Mouse (Mus musculus) brown adipose tissue, adult 24 weeks (tissue): ENCODE measurements around the gene Zfp882. TPM values are rescaled to one million over a fixed set of nuclear protein-coding genes. Genes with fewer than 3 reads are reported as not detected.
"Not testable (repeated sequence)": the region's sequence is repeated elsewhere in the genome, so short reads cannot be mapped to it uniquely, and the experiment has no call there.

ENCODE experiments used
- H3K27ac ChIP-seq: fragments of 200-500 bp; replicated peaks from 2 replicates; pipeline ENCODE4 v1.5.1; 2012; ENCODE audit warnings: low read depth, mild to moderate bottlenecking, low read length
- H3K4me1 ChIP-seq: fragments of 200-500 bp; 2 replicates; pipeline ENCODE4 v1.6.1; 2012; ENCODE audit warnings: low read length, mixed read lengths; ENCODE audit not compliant: control insufficient read depth, insufficient read depth, insufficient read length
- H3K4me3 ChIP-seq: fragments of 200-500 bp; 2 replicates; pipeline ENCODE4 v1.5.1; 2012; ENCODE audit warnings: low read depth, mild to moderate bottlenecking, low read length, moderate library complexity; ENCODE audit not compliant: insufficient read depth
- polyA plus RNA-seq: library from polyadenylated mRNA; stranded (reverse); fragments of >200 nt; gene quantifications from 2 replicates; pipeline ENCODE4 v1.2.4, GENCODE M21; 2012; ENCODE audit not compliant: missing spikeins, insufficient read depth, insufficient read length

Gene Zfp882
- polyA plus RNA-seq, 1 experiment: 1.7 TPM

DNA sequence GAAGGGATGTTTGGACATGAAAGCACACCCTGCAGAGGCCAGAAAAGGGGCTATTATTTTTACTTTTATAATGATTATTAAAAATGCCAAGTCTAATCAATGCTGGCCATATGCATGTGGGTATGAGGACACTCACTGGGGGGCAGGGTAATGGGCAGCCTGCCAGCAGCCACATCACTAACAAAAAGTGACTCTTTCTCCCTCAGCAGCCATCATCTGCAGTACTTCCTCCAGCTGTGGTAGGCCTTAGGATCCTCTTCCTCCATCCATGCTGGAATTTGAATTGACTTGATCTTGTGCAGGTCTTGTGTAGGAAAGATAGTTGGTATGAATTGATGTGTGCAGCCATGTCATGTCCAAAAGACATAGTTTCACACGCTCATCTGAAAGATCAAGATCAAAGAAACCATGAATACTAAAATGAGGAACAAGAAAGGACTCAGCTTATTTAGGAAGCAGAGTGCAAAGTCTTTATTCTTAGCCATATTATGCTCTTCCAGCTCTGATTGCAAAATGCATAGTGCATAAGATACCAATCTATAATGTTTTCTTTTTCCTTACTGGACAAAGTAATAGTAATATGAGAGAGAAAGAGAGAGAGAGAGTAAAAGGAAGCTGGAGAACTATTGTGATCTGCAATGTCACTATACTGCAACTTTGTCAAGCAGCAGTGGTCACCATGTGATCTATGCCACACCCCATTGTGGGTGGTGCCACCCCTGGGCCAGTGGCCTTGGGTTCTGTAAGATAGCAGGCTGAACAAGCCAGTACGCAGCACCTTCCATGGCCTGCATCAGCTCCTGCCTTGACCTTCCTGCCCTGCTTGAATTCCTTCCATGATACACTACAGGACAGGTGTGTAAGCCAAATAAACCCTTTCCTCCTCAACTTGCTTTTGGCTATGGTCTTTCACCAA lies 32.1 kb downstream of the Zfp882 start:
- Histone ChIP-seq H3K4me3 (no peak overlapping the region), H3K27ac (no peak overlapping the region), H3K4me1 (no peaks in the 10 kb centered on the region)

DNA sequence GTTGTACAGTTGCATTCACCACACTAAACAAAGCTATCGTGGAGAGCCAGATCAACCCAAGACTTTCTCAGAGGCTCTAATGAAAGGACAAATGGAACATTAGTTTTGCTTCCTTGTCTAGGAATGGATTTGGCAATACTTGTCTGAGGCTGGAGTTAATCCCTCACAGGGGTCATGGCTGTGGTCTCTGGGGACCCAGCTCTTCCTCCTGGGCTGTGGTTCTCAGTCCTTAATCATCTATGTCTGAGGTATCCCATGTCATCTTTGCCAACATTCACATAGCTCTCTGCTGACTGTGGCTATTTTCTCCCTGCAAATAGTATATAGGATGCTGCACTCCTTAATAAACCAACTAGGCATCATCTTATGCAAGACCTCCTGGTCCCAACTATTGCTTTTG lies 33.4 kb downstream of the Zfp882 start:
- H3K27ac ChIP-seq: no peak overlapping the region
- H3K4me3 ChIP-seq: no peak overlapping the region
- no peaks in the 10 kb centered on the region for H3K4me1 ChIP-seq

DNA sequence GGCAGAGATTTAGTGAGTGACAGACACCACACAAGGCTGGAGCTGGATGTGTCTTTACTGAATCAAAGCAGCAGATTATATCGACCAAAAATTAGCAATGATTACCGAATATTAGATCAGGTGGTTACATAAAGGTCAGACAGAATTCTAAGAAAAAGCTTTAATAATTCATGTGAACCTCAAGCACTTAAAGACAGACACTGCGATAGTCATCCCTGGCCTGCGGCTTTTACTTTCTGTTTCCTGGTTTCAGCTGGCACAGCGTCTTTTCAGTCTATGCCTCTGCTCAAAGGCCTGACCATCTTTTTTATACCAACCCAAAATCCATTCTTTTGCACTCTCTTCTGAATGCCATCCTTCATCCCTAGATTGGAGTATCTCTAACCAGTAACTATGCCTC lies 40.2 kb downstream of the Zfp882 start:
- Histone ChIP-seq H3K27ac (no peak overlapping the region), H3K4me1 (peaks cover 5% of the 10 kb centered on the region; the same call in 1 of the 2 replicates), H3K4me3 (no peak overlapping the region)

DNA sequence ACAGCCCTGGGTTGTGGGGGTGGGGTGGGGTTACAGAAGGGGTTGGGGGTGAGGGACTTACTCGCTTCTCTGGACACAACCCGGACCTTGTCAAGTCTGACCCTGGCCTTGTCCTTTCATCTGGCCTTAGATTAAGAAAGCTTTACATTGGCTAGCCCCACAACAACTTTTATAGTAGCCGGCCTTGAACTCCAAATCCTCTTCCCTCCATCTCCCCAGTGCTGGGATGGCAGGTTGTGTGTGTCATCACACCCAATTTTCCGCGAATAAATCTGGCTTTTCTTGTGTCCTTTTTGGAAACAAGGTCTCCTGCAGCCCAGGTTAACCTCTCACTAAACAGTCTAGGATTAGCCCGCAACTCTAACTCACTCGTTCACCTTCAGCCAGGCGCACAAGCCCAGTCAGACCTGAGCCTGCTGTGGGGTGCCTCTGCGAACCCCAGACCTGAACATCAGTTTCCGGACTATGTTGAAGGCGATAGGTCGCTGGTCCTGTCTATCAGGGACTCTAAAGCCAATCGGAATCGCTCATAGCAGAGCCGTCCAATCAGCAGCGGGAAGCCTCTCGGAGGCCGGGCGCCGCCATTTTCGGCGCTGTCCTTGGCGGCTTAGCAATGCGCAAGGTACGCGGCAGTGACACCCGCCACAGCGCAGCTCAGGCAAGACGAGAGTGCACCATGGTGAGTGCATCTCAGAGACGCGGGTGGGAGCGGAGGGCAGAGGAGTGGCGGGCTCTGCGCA lies 42.2 kb downstream of the Zfp882 start, which contains the start of gene Zfp961:
TSS of gene Zfp961 (plus strand) at position 557 of the 740 bp plus-strand sequence.
- Histone ChIP-seq H3K27ac (peak within 1 kb of the TSS; percentile 77), H3K4me3 (peak within 1 kb of the TSS; percentile 98), H3K4me1 (peaks cover 5% of the 10 kb centered on the region; the same call in 1 of the 2 replicates)

DNA sequence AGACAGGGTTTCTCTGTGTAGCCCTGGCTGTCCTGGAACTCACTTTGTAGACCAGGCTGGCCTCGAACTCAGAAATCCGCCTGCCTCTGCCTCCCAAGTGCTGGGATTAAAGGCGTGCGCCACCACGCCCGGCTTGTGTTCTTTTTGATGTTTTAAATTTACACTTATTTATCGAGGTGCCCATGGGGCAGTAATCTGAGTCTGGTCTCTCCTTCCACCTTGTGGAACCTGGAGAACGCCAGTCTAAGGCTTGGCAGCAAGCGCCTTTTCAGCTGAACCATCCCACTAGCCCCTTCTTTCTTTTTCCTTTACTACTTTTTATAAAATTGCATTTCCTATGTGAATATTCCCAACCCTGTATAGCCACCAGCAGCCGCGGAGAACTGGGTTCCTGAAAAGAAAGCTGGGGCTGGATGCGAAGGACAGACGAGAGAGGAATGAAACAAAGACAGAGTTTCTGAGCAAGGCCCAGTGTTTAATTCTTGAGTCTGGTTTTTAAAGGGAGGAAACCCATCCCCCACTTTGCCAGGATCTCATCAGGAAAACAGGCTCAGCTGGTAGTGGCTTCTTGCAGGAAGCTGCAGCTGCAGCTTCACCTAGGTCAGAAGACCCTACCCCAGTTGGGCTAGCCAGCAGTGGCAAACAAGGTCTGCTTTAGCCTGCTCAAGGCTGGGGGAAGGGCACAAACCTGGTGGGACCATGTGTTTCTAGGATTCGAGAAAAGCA lies 43.2 kb downstream of the Zfp882 start:
- Histone ChIP-seq H3K27ac (no peak overlapping the region), H3K4me3 (peak overlapping the region; percentile 98), H3K4me1 (peaks cover 5% of the 10 kb centered on the region; the same call in 1 of the 2 replicates)

DNA sequence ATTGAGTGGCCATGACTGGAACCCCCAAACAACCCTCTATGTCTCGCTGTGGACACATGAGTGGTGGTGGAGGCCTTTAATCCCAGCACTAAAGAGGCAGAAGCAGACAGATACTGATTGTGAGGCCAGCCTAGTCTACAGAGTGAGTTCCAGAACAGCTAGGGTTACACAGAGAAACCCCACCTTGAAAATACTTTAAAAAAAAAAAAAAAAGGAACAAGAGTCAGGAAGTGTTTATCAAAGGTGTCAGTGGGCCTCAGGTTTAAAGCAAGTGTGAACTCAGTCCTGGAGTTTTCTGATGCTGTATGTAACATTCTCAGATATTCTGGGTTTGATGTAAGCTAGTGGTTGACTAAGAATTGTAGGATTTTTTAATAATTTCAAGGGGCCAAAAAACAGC lies 44.1 kb downstream of the Zfp882 start:
- no peak overlapping the region for H3K4me3 ChIP-seq
- H3K27ac ChIP-seq: no peak overlapping the region
- peaks cover 5% of the 10 kb centered on the region; the same call in 1 of the 2 replicates for H3K4me1 ChIP-seq

DNA sequence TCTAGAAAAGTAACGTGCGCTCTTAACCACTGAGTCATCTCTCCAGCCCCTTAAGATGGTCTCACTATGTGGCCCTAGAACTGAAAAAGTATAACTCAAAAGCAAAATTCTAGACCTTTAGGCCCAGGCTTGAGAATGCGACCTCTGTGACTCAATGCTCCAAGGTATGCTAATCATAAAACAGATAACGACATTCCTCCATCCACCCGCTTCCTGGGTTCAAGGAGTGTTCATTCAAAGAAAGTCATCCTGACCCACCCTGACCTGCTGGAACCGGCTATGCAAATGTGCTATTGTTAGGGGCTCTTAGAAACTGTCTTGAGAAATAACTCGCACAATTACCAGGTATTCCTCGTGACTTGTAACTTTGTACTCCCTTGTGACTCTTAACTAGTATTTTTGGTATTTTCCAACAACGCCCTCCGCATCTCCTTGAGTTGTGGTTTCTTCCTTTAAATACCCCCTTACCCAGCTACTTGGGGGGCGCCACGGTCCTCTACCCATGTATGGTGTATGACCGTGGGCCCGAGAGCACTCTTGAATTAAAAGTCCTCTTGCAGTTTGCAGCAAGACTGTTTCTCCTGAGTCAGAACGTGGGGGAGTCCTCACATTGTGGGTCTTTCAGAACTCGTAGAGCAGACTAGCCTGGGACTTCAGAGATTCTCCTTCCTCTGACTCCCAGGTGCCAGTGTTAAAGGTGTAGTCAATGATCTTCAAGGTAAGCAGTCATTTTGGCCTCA lies 44.7 kb downstream of the Zfp882 start:
- H3K4me3 ChIP-seq, H3K4me1 ChIP-seq, H3K27ac ChIP-seq: not testable (repeated sequence)

DNA sequence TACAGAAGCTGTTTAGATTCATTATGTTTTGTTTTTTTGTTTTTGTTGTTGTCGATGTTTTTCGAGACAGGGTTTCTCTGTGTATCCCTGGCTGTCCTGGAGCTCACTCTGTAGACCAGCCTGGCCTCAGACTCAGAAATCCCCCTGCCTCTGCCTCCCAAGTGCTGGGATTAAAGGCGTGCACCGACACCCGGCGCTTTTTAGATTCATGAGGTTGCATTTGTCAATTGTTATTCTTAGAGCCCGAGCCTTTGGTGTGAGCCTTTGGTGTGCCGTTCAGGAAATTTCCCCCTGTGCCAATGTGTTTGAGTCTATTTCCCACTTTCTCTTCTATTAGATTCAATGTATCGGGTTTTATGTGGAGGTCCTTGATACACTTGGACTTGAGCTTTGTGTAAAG lies 46.3 kb downstream of the Zfp882 start:
- no peak overlapping the region for H3K27ac ChIP-seq
- H3K4me1 ChIP-seq: peaks cover 5% of the 10 kb centered on the region; the same call in 1 of the 2 replicates
- no peak overlapping the region for H3K4me3 ChIP-seq

DNA sequence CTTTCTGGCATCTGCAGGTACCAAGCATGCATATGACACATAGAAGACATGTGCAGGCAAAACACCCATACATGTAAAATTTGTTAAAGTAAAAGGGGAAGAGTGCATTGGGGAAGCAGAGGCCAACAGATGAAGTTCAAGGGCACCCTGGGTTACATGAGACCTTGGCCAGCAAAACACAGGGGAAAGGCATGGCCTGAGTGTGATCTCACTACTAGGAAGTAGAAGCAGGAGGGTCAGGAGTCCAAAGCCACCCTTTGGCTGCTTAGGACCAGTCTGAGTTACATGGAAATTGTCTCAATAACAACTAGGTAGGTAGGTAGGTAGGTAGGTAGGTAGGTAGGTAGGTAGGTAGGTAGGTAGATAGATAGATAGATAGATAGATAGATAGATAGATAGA lies 52.1 kb downstream of the Zfp882 start:
- Histone ChIP-seq H3K4me3 (no peak overlapping the region), H3K27ac (no peak overlapping the region), H3K4me1 (no peaks in the 10 kb centered on the region)

DNA sequence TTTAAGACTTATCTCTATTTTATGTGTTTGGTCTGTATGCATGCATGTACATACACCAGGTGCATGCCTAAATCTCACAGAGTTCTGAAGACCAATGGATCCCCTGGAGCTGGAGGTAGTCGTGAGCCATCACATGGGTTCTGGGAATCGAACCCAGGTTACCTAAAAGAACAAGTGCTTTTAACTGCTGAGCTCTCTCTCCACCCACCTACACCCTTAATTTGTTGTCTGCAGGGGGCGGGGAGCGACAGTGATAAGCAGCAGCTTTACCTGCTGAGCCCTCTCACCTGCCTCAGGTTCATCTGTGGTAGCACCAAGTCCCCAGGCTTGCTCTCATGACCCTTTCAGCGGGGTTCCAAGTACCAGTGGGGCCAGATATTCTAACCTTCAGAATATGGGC lies 53.4 kb downstream of the Zfp882 start:
- H3K4me1 ChIP-seq: no peaks in the 10 kb centered on the region
- no peak overlapping the region for H3K4me3 ChIP-seq

DNA sequence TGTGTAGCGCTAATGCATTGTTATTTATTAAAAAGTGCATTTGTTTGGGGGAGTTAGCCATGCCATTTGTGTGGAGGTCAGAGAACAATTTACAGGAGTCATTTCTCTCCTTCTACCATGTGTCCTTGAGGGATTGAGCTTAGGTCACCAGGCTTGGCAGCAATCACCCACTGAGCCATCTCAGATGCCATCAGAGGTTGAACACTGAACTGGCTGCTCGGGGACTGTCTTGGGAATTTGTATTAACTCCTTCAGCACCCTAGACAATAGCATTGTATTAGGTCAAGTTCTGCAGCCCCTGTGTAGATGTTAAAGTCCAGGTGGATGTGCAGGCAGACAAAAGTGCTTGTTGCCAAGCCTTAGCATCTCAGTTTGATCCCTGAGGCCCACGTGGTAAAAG lies 55.6 kb downstream of the Zfp882 start:
- Histone ChIP-seq H3K4me1 (no peaks in the 10 kb centered on the region; the same call in 1 of the 2 replicates), H3K27ac (no peak overlapping the region), H3K4me3 (no peak overlapping the region)

More for the DNA sequence above, 53.4 kb downstream of the Zfp882 start:
- no peak overlapping the region for H3K27ac ChIP-seq

DNA sequence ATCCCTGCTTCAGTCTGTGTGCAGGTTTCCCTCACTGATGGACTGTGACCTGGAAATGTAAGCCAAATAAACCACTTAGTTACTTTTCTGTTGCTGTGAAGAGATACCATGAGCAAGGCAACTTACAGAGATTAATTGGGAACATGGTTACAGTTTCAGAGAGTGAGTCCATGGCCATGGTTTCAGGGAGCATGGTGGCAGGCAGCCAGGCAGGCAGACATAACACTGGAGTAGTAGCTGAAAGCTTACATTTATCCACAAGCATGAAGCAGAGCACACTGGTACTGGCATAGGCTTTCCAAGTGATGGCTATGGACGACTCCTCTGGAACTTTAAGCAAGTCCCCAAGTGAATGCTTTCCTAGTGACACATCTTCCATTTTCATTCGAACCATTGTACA lies 56.8 kb downstream of the Zfp882 start:
- Histone ChIP-seq H3K27ac (no peak overlapping the region), H3K4me3 (no peak overlapping the region), H3K4me1 (no peaks in the 10 kb centered on the region; the same call in 1 of the 2 replicates)
